Mouse (Mus musculus) erythroblast, adult 5-6 weeks (primary cell): ENCODE data around the gene Olfr140. TPM values are rescaled to one million over a fixed set of nuclear protein-coding genes. Genes with fewer than 3 reads are reported as not detected.

Experiments
- ATAC-seq: replicated peaks from 2 replicates; pipeline ENCODE4 v1.8.0; 2016; ENCODE audit warnings: moderate number of reproducible peaks, mild to moderate bottlenecking, moderate TSS enrichment, inconsistent platforms; ENCODE audit not compliant: poor library complexity, low FRiP score, severe bottlenecking
- total RNA-seq, 2 experiments: library from RNA; stranded (forward) in 1 of 2; stranded (reverse) in 1 of 2; fragments of 150-400 nt in 1 of 2; fragments of 200-764, 138-1000 nt in 1 of 2; gene quantifications; 2 replicates each; pipeline versions ENCODE4 v1.2.3 to v1.2.4; 2015 to 2017; ENCODE audit warnings: low replicate concordance in 2 of 2

The Olfr140 gene
- total RNA-seq (2015; ENCODE audit: low replicate concordance): not detected in 2 replicates
- not detected in 2 replicates for total RNA-seq (2017; ENCODE audit: low replicate concordance)

DNA sequence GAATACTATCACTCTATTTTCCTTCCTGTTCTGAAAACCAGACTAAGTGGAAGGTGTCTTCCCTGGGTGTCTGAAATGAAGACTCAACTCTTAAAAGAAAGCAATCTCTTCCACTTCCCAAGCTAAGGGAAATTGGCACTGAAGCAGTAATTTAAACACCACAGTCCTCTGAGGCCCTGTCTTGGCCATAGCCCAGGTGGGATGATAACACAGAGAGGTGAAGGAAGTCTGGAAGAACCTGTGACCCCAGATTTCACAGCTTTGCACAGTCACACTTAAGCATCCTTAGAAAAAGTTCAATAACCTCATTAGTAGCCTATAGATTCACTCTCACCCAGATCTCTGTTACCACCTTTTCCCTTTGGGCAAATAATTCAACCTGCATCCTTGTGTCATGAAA lies at the start of gene Olfr140:
Olfr140 (minus strand) TSS at position 101 of the 400 bp plus-strand sequence.
- ATAC-seq: no peak

DNA sequence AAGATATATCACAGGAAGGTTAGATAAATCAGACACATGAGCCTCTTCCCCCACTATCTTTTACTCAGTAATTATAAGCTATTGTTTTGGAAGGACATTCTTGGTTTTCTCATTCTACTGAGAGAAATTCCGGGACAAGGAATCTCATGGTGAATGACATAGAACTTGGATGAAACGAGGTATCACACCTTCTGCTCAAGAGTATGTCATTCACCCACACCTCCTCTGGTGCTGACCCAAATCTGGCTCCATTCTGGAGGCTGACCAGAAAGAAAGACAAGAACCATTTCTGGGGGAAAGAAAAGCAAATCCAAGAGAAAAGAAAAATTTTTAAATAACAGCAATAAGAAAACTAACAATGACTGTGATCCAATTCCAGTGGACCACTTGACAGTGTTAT lies 6.7 kb upstream of the Olfr140 start:
- ATAC-seq: no peak

DNA sequence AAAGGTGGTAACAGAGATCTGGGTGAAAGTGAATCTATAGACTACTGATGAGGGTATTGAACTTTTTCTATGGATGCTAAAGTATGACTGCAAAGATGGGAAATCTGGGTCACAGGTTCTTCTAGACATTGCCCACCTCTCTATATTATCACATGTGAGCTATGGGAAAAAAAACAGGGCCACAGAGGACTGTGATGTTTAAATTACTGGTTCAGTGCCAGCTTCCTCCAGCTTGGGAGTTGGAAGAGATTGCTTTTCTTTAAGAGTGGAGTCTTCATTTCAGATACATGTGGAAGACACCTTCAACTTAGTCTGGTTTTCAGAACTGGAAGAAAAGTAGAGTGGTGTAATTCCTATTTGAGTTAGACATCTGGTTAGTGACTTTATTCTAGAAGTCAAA lies 28.4 kb downstream of the Olfr140 start, which contains the start of gene Olfr1265:
Olfr1265 (plus strand) TSS at position 301 of the 400 bp plus-strand sequence.
- no peak for ATAC-seq

DNA sequence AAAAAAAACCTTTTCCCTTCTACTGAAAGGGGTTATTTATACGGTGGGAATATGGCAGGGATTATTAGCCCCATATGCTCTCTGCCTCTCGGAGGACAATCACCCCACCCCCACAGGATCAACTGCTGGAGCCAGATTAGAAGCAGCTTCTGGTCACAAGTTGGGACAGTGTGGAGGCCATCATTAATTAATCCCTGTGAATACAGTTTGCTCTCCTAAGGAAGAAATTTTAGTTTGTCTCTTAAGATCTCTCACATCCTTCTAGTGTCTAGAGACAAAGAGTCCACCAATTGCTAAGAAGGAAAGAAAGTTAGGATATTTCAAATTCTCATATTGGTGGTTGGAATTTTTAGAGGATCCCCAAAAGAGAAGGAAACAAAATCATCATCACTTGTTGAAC lies 37.9 kb downstream of the Olfr140 start, which contains the start of gene Olfr1264:
Olfr1264 (minus strand) TSS at position 101 of the 400 bp plus-strand sequence.
- ATAC-seq: no peak

DNA sequence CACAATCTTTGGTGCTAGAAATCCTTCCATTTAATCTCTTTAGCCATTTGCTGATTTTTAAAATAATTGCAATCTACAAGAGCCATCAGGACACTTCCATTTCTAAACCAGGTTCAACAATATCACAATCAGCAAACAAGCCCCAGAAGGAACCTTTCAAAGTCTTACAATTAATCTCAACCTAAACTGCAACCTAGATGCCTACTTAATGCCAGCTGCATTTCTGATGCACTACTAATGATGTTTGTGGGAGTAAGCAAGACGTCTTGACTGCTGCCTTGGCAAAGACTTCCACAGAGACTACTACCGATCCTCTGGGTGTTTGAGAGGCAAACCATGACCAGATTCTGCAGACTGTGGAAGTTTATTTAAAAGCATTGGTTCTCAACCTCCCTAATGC lies 51.6 kb downstream of the Olfr140 start, which contains the start of gene Olfr1263:
Olfr1263 (plus strand) TSS at position 301 of the 400 bp plus-strand sequence.
- no peak for ATAC-seq

DNA sequence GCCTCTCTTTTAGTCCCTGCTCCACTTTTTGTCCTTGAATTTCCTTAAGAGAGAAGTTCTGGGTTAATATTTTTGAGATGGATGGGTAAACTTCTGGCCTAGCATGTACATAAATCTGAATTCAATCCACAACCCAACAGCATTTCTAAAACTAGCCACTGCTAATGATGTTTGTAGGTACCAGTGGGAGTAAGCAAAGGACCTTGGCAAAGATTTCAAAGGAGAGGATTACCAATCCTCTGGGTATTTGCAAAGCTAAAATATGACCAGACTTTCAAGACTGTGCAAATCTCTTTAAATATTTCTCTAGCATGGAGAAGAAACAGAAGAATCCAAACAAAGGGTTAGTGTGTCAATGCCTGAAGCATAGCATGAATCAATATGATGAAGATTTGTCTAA lies 63.5 kb downstream of the Olfr140 start, which contains the start of gene Olfr1262:
Olfr1262 (plus strand) TSS at position 301 of the 400 bp plus-strand sequence.
- no peak for ATAC-seq

Other genes starting within 250 kb of the Olfr140 start
- not detected in 2 replicates for gene Olfr1256, start 222.0 kb downstream of the Olfr140 start, total RNA-seq (2015; ENCODE audit: low replicate concordance)
- not detected in 2 replicates for gene Olfr1256, start 222.0 kb downstream of the Olfr140 start, total RNA-seq (2017; ENCODE audit: low replicate concordance)
- not detected in 2 replicates for gene Olfr48, start 215.4 kb downstream of the Olfr140 start, total RNA-seq (2015; ENCODE audit: low replicate concordance)
- gene Olfr48, start 215.4 kb downstream of the Olfr140 start, total RNA-seq (2017; ENCODE audit: low replicate concordance): not detected in 2 replicates
- not detected in 2 replicates for gene Olfr1257, start 185.2 kb downstream of the Olfr140 start, total RNA-seq (2015; ENCODE audit: low replicate concordance)
- not detected in 2 replicates for gene Olfr1257, start 185.2 kb downstream of the Olfr140 start, total RNA-seq (2017; ENCODE audit: low replicate concordance)
- gene Olfr1258, start 136.3 kb downstream of the Olfr140 start, total RNA-seq (2015; ENCODE audit: low replicate concordance): not detected in 2 replicates
- not detected in 2 replicates for gene Olfr1258, start 136.3 kb downstream of the Olfr140 start, total RNA-seq (2017; ENCODE audit: low replicate concordance)
- gene Olfr1259, start 114.9 kb downstream of the Olfr140 start, total RNA-seq (2015; ENCODE audit: low replicate concordance): not detected in 2 replicates
- 0.56 TPM in 1 of 2 replicates, not detected in the other for gene Olfr1259, start 114.9 kb downstream of the Olfr140 start, total RNA-seq (2017; ENCODE audit: low replicate concordance)
- not detected in 2 replicates for gene Olfr1260, start 89.3 kb downstream of the Olfr140 start, total RNA-seq (2015; ENCODE audit: low replicate concordance)
- gene Olfr1260, start 89.3 kb downstream of the Olfr140 start, total RNA-seq (2017; ENCODE audit: low replicate concordance): not detected in 2 replicates
- not detected in 2 replicates for gene Olfr1261, start 72.4 kb downstream of the Olfr140 start, total RNA-seq (2015; ENCODE audit: low replicate concordance)
- 0.28 TPM in 1 of 2 replicates, not detected in the other for gene Olfr1261, start 72.4 kb downstream of the Olfr140 start, total RNA-seq (2017; ENCODE audit: low replicate concordance)
- gene Olfr1262, start 63.4 kb downstream of the Olfr140 start, total RNA-seq (2015; ENCODE audit: low replicate concordance): not detected in 2 replicates
- gene Olfr1262, start 63.4 kb downstream of the Olfr140 start, total RNA-seq (2017; ENCODE audit: low replicate concordance): not detected in 2 replicates
- gene Olfr1263, start 51.5 kb downstream of the Olfr140 start, total RNA-seq (2015; ENCODE audit: low replicate concordance): not detected in 2 replicates
- gene Olfr1263, start 51.5 kb downstream of the Olfr140 start, total RNA-seq (2017; ENCODE audit: low replicate concordance): not detected in 2 replicates
- not detected in 2 replicates for gene Olfr1264, start 38.0 kb downstream of the Olfr140 start, total RNA-seq (2015; ENCODE audit: low replicate concordance)
- gene Olfr1264, start 38.0 kb downstream of the Olfr140 start, total RNA-seq (2017; ENCODE audit: low replicate concordance): not detected in 2 replicates
- not detected in 2 replicates for gene Olfr1265, start 28.3 kb downstream of the Olfr140 start, total RNA-seq (2015; ENCODE audit: low replicate concordance)
- gene Olfr1265, start 28.3 kb downstream of the Olfr140 start, total RNA-seq (2017; ENCODE audit: low replicate concordance): not detected in 2 replicates
- gene Olfr1269, start 57.8 kb upstream of the Olfr140 start, total RNA-seq (2015; ENCODE audit: low replicate concordance): not detected in 2 replicates
- gene Olfr1269, start 57.8 kb upstream of the Olfr140 start, total RNA-seq (2017; ENCODE audit: low replicate concordance): not detected in 2 replicates
- not detected in 2 replicates for gene Olfr32, start 78.7 kb upstream of the Olfr140 start, total RNA-seq (2015; ENCODE audit: low replicate concordance)
- gene Olfr32, start 78.7 kb upstream of the Olfr140 start, total RNA-seq (2017; ENCODE audit: low replicate concordance): not detected in 2 replicates
- not detected in 2 replicates for gene Olfr1270, start 89.5 kb upstream of the Olfr140 start, total RNA-seq (2015; ENCODE audit: low replicate concordance)
- gene Olfr1270, start 89.5 kb upstream of the Olfr140 start, total RNA-seq (2017; ENCODE audit: low replicate concordance): not detected in 2 replicates
- gene Olfr1506, start 160.9 kb upstream of the Olfr140 start, total RNA-seq (2015; ENCODE audit: low replicate concordance): 1.3 TPM in 1 of 2 replicates, not detected in the other
- 0.85 and 5.7 TPM in 2 replicates for gene Olfr1506, start 160.9 kb upstream of the Olfr140 start, total RNA-seq (2017; ENCODE audit: low replicate concordance)
- not detected in 2 replicates for gene Olfr142, start 194.0 kb upstream of the Olfr140 start, total RNA-seq (2015; ENCODE audit: low replicate concordance)
- not detected in 2 replicates for gene Olfr142, start 194.0 kb upstream of the Olfr140 start, total RNA-seq (2017; ENCODE audit: low replicate concordance)
- not detected in 2 replicates for gene Olfr1271, start 207.4 kb upstream of the Olfr140 start, total RNA-seq (2015; ENCODE audit: low replicate concordance)
- gene Olfr1271, start 207.4 kb upstream of the Olfr140 start, total RNA-seq (2017; ENCODE audit: low replicate concordance): not detected in 2 replicates
- gene Olfr1272, start 229.2 kb upstream of the Olfr140 start, total RNA-seq (2015; ENCODE audit: low replicate concordance): not detected in 2 replicates
- gene Olfr1272, start 229.2 kb upstream of the Olfr140 start, total RNA-seq (2017; ENCODE audit: low replicate concordance): not detected in 2 replicates